Comparison of ENCODE assay signal across 8 mouse cellular contexts in the genomic region with DNA sequence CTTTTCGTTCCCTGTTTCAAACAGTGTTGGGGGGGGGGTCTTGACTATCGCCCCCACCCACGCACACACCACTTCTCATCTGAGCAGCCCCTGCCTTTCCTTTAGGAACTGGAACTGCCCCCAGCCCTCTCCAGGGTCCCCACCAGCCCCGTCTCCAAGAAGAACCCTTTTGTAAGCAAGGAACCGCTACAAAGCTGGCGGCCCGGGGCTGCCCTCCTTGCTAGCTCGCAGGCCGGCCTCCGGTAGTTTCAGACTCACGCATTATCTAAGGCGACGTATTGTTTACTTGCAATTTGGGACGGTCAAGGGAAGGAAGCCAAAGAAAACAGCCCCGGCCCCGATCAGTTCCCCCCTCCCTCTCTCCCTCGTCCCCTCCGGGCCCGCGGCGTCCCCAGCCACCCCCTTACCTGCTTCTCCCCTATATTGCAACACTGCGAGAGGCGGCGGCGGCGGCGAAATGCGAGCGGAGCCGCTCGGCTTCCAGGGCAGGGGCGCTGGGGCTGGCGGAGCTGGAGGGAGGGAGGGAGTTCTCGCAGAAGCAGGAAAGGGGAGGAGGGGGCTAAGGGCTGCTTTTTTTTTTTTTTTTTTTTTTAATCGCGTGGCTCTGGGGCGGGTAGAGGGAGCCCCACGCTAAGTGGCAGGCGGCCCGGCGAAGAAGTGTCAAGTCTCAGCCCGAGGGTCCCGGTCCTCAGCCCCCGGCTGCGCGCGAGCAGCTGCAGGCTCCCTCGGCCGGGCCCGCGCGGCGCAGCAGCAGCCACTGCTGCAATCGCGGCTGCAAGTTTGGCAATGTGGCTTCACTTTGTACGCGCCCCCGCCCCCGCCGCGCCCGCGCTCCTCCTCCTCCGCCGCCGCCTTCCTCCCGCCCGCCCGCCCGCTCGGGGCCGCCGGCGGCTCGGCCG. TPM values are rescaled to one million over a fixed set of nuclear protein-coding genes. Genes with fewer than 3 reads are reported as not detected.
DNase-seq lines count a peak whose midpoint lies in the region; ATAC-seq and TF ChIP-seq lines count a peak whose summit lies in the region.

A gene (minus strand): TSS at position 808 of the 899 bp plus-strand sequence.

- H3K9me3 ChIP-seq in MEL (replicated peaks; ENCODE audit: insufficient read depth, low read length) = no peaks in the 10 kb centered on the region
- no peaks in the 10 kb centered on the region for H3K9me3 ChIP-seq in forebrain, postnatal 0 days (ENCODE audit: low read length)
- H3K9me3 ChIP-seq in lung, postnatal 0 days (ENCODE audit: low read length) = no peaks in the 10 kb centered on the region

- peaks cover 5 to 19% of the 10 kb centered on the region in 2 experiments for H3K4me1 ChIP-seq in MEL (ENCODE audit: control insufficient read depth in 1 of 2, insufficient read depth in 2 of 2, low read length in 2 of 2)
- peaks cover 6% of the 10 kb centered on the region; the same call in 1 of the 2 replicates for H3K4me1 ChIP-seq in forebrain, postnatal 0 days (ENCODE audit: insufficient read depth)
- no peaks in the 10 kb centered on the region; the same call in 1 of the 2 replicates for H3K4me1 ChIP-seq in lung, postnatal 0 days (ENCODE audit: insufficient read depth, low read depth, low read length)

- peak within 1 kb of the TSS; percentile 87 to 96 for H3K4me3 ChIP-seq in MEL (ENCODE audit: control insufficient read depth in 1 of 2, insufficient read depth in 1 of 2, low read depth in 2 of 2, low read length in 2 of 2)
- peak within 1 kb of the TSS; percentile 90 for H3K4me3 ChIP-seq in forebrain, postnatal 0 days (ENCODE audit: low read depth, low read length)
- H3K4me3 ChIP-seq in lung, postnatal 0 days (ENCODE audit: low read depth, low read length) = peak within 1 kb of the TSS; percentile 96

- peaks cover 0 to 18% of the 10 kb centered on the region in 2 experiments; a peak in 3 of 4 replicates for H3K36me3 ChIP-seq in MEL (ENCODE audit: control insufficient read depth in 1 of 2, insufficient read depth in 2 of 2, low read length in 2 of 2)
- H3K36me3 ChIP-seq in forebrain, postnatal 0 days (ENCODE audit: insufficient read depth) = no peaks in the 10 kb centered on the region
- H3K36me3 ChIP-seq in lung, postnatal 0 days (ENCODE audit: insufficient read depth, low read length) = no peaks in the 10 kb centered on the region

- H3K4me2 ChIP-seq in forebrain, postnatal 0 days (ENCODE audit: low read depth) = peak within 1 kb of the TSS; percentile 92
- H3K4me2 ChIP-seq in lung, postnatal 0 days (replicated peaks; ENCODE audit: low read depth, low read length) = peak within 1 kb of the TSS; percentile 90

- TF ChIP-seq EP300 in MEL (IDR thresholded peaks at IDR 0.05; ENCODE audit: low read depth in 1 of 2, low read length in 2 of 2) = no peak
- no peak for TF ChIP-seq EP300 in lung, postnatal 0 days (IDR thresholded peaks at IDR 0.05)

- peaks cover 24% of the 10 kb centered on the region for H3K79me2 ChIP-seq in MEL (ENCODE audit: control insufficient read depth, insufficient read depth, low read length, poor library complexity)

- H3K27me3 ChIP-seq in MEL (ENCODE audit: control insufficient read depth in 1 of 2, insufficient read depth in 2 of 2, low read length in 2 of 2) = no peaks in the 10 kb centered on the region
- no peaks in the 10 kb centered on the region for H3K27me3 ChIP-seq in forebrain, postnatal 0 days (ENCODE audit: insufficient read depth, low read length)
- no peaks in the 10 kb centered on the region for H3K27me3 ChIP-seq in lung, postnatal 0 days (replicated peaks; ENCODE audit: insufficient read depth, low read length)

- peak; percentile 82 for DNase-seq in MEL (ENCODE audit: low read depth, low spot score)
- peak; percentile 57 to 74 for DNase-seq in cerebellum, adult 18-20 months
- DNase-seq in forebrain, postnatal 0 days = peak; percentile 83
- peak; percentile 90 for DNase-seq in heart, postnatal 4 days
- peak; percentile 56 to 70 for DNase-seq in layer of hippocampus, adult 8-10 months (ENCODE audit: low spot score in 2 of 2)
- peak; percentile 92 for DNase-seq in lung, postnatal 0 days (ENCODE audit: low spot score)
- peak; percentile 73 for DNase-seq in ovary, postnatal 10 days (ENCODE audit: low spot score)
- DNase-seq in thymus, postnatal 36 days = peak; percentile 89 to 91

- peak within 1 kb of the TSS; percentile 94 for H3K9ac ChIP-seq in MEL (ENCODE audit: control insufficient read depth, low read depth, low read length, poor library complexity, severe bottlenecking)
- peak within 1 kb of the TSS; percentile 96 for H3K9ac ChIP-seq in forebrain, postnatal 0 days
- peak within 1 kb of the TSS; percentile 98 for H3K9ac ChIP-seq in lung, postnatal 0 days (replicated peaks; ENCODE audit: low read depth)

- WGBS in forebrain, postnatal 0 days = 1% methylated on average over 49 of the region's 76 CpGs
- WGBS in lung, postnatal 0 days = 0% methylated on average over 35 of the region's 76 CpGs

- TF ChIP-seq RAD21 in MEL (IDR thresholded peaks at IDR 0.05; ENCODE audit: low read depth, low read length) = no peak

- no peak for TF ChIP-seq CTCF in MEL (IDR thresholded peaks at IDR 0.05 in 2 of 3, conservative IDR thresholded peaks at IDR 0.05 in 1 of 3; ENCODE audit: control insufficient read depth in 1 of 3, insufficient read depth in 1 of 3, low read depth in 2 of 3, low read length in 3 of 3, poor library complexity in 1 of 3, severe bottlenecking in 1 of 3)
- no peak for TF ChIP-seq CTCF in forebrain, postnatal 0 days (IDR thresholded peaks at IDR 0.05; ENCODE audit: low read depth)
- no peak for TF ChIP-seq CTCF in lung, postnatal 0 days (IDR thresholded peaks at IDR 0.05)

- TF ChIP-seq POLR2A in MEL (IDR thresholded peaks at IDR 0.05; ENCODE audit: control insufficient read depth in 1 of 2, insufficient read depth in 1 of 2, low read depth in 1 of 2, low read length in 2 of 2, poor library complexity in 1 of 2) = peak; percentile 56 to 72; a peak in 3 of 4 replicates

- peak within 1 kb of the TSS; percentile 78 for H3K27ac ChIP-seq in MEL (ENCODE audit: control insufficient read depth, low read depth, low read length)
- H3K27ac ChIP-seq in forebrain, postnatal 0 days (ENCODE audit: low read depth, low read length) = peak within 1 kb of the TSS; percentile 94
- peak within 1 kb of the TSS; percentile 99 for H3K27ac ChIP-seq in lung, postnatal 0 days (ENCODE audit: low read length)

- ATAC-seq in forebrain, postnatal 0 days = peak; percentile 83
- ATAC-seq in lung, postnatal 0 days = peak; percentile 81

TF ChIP-seq in MEL, 35 proteins besides CTCF, POLR2A, EP300 and RAD21 (continues in another document):
- TF ChIP-seq POLR2AphosphoS2 (IDR thresholded peaks at IDR 0.05; ENCODE audit: low read length) (peak; percentile 38; the same call in 1 of the 2 replicates), USF2 (IDR thresholded peaks at IDR 0.05; ENCODE audit: borderline replicate concordance in 1 of 2, insufficient read depth in 1 of 2, low read depth in 1 of 2, low read length in 2 of 2) (no peak), BHLHE40 (IDR thresholded peaks at IDR 0.05; ENCODE audit: borderline replicate concordance, low read depth, low read length) (no peak), CHD2 (IDR thresholded peaks at IDR 0.05; ENCODE audit: low read length) (no peak), ETS1 (IDR thresholded peaks at IDR 0.05; ENCODE audit: low read depth, low read length) (peak; percentile 11; the same call in 1 of the 2 replicates), TBP (IDR thresholded peaks at IDR 0.05; ENCODE audit: low read depth, low read length) (no peak), ZNF384 (IDR thresholded peaks at IDR 0.05; ENCODE audit: low read depth, low read length) (peak; percentile 77), NELFE (IDR thresholded peaks at IDR 0.05; ENCODE audit: low read depth, low read length) (peak; percentile 68; the same call in 1 of the 2 replicates), TCF12 (IDR thresholded peaks at IDR 0.05; ENCODE audit: low read depth, low read length) (0 out of 2 replicates have a peak, but pooled peaks have one; percentile 7), GATA1 (IDR thresholded peaks at IDR 0.05; ENCODE audit: low read depth, low read length) (no peak), MAX (IDR thresholded peaks at IDR 0.05; ENCODE audit: low read length) (no peak), SMC3 (IDR thresholded peaks at IDR 0.05; ENCODE audit: low read depth, low read length) (no peak), ELF1 (IDR thresholded peaks at IDR 0.05; ENCODE audit: low read depth, low read length) (no peak), HCFC1 (IDR thresholded peaks at IDR 0.05; ENCODE audit: low read depth, low read length) (no peak), MXI1 (IDR thresholded peaks at IDR 0.05; ENCODE audit: low read depth, low read length) (no peak; the same call in 1 of the 2 replicates), ZC3H11A (IDR thresholded peaks at IDR 0.05; ENCODE audit: low read depth, low read length) (no peak), ZKSCAN1 (IDR thresholded peaks at IDR 0.05; ENCODE audit: low read depth, low read length) (no peak), MEF2A (IDR thresholded peaks at IDR 0.05; ENCODE audit: extremely low read depth, insufficient replicate concordance, low read depth, low read length, poor library complexity, severe bottlenecking) (no peak), MAZ (IDR thresholded peaks at IDR 0.05; ENCODE audit: low read depth, low read length) (peak; percentile 66; the same call in 1 of the 2 replicates), GABPA (IDR thresholded peaks at IDR 0.05; ENCODE audit: low read depth, low read length) (no peak), MYB (IDR thresholded peaks at IDR 0.05; ENCODE audit: low read depth, low read length) (no peak), SIN3A (IDR thresholded peaks at IDR 0.05; ENCODE audit: low read length) (no peak; the same call in 1 of the 2 replicates), KAT2A (conservative IDR thresholded peaks at IDR 0.05; ENCODE audit: low read depth, low read length) (no peak), TAL1 (IDR thresholded peaks at IDR 0.05; ENCODE audit: low read length) (no peak), NRF1 (IDR thresholded peaks at IDR 0.05; ENCODE audit: insufficient read depth, low read depth, low read length, poor library complexity, severe bottlenecking) (no peak), RCOR1 (IDR thresholded peaks at IDR 0.05; ENCODE audit: low read depth, low read length) (no peak), USF1 (IDR thresholded peaks at IDR 0.05; ENCODE audit: low read depth, low read length) (no peak)

RNA-seq across cellular contexts. Expression of the gene that starts here (rescaled TPM):
- total RNA-seq in MEL (2012; rRNA removed) = 13.7 and 14.9 TPM in 2 replicates
- polyA plus RNA-seq in MEL (2012; ENCODE audit: insufficient read depth in 1 of 2, insufficient read length in 2 of 2, low read depth in 1 of 2, low replicate concordance in 2 of 2, missing spikeins in 1 of 2) = 10 to 100 TPM in 1 of 2 experiments, not detected in 1; 29.3 TPM
- total RNA-seq in forebrain, postnatal 0 days (2014; rRNA removed) = 256 and 302 TPM in 2 replicates
- polyA plus RNA-seq in forebrain, postnatal 0 days (2015; fragmentation: Nextera tagmentation; extraction: Ambion mirVana) = 234 and 258 TPM in 2 replicates
- 10 to 100 TPM; 46.8 to 51.0 TPM for total RNA-seq in heart, postnatal 4 days (2021)
- 100 to 1,000 TPM; 180 to 209 (median 206) TPM for total RNA-seq in layer of hippocampus, adult 8-10 months (2022)
- 62.8 and 65.3 TPM in 2 replicates for polyA plus RNA-seq in lung, postnatal 0 days (2015; fragmentation: Nextera tagmentation; extraction: Ambion mirVana)

Comparison
In these comparisons a context has a peak if more than half of its experiments do, and no peak if none do; other contexts are left out.
1. Peak in every context shown above with its lines: DNase-seq, ATAC-seq, H3K4me3 ChIP-seq and H3K27ac ChIP-seq.